Mouse (Mus musculus) cerebellum, postnatal 25 days (tissue): Measurements from ENCODE around the gene Maoa.
A peak's percentile ranks its signal among the peaks of the same experiment; 100 is the strongest.

Source experiments
- DNase-seq, 2 experiments: peaks; one replicate each; pipeline ENCODE4 v3.0.0; 2021; ENCODE audit warnings: mixed read lengths in 2 of 2

Gene Maoa

GRCm38 (mm10) chrX:16619034-16619929 lies at the start of gene Maoa:
TSS of gene Maoa (plus strand) at chrX:16619698.
- peak; percentile 75 to 80 for DNase-seq

DNA sequence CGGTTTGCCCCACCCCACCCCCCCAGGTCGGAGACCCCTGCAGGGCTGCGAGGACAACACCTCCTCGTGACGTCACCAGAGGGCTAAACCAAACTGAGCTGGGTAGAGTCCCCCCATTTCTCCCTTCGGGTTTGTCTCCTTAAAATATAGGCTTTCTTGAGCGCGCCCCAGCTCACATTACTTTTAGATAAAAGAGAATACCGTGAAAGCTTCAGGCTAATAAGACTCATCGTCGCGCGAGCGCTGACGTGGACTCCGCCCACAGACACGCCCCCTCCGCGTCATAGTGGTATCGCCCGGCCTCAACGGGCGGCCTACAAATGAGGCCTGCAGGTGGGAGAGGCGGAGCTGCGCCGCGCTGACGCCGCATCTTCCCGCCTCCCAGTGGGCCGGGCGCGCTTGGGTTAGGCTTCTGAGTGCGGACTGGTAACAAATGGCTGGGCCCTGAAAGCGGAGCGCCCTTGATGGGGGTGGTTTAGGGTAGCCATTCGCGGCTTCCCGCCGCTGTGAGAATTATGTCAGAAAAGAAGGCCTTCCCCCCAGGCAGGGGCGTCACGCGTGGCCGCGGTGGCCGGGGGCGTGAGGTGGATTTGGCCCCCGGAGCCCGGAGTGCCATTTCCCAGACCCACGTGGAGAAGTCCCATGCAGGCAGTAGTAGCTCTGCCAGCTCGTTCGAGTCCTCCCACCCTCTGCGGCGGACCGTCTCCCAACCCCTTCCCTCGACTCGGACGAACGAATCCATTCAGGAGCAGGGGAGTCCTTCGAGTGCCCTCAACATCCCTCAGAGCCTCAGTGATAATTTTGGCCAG lies 1.1 kb upstream of the Maoa start:
- DNase-seq, result peak; percentile 87 to 90

DNA sequence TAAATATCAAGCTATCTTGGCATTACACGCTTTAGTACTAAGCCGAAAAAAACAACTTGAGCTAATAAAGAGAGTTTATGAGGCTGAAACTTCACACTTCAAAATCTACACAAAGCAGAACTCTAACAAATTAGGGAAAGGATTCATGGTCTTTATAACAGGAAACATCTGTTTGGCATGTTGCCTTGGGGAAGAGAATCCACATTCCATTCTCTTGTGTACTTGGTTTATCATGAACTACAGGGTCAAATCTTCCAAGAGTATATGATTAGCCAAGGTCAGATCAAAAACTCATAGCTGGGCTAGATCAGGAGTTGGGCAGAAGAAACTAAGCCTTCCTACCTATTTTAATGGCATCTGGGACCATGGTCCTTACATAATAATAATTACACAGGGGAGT lies 37.0 kb downstream of the Maoa start:
- no peak for DNase-seq

DNA sequence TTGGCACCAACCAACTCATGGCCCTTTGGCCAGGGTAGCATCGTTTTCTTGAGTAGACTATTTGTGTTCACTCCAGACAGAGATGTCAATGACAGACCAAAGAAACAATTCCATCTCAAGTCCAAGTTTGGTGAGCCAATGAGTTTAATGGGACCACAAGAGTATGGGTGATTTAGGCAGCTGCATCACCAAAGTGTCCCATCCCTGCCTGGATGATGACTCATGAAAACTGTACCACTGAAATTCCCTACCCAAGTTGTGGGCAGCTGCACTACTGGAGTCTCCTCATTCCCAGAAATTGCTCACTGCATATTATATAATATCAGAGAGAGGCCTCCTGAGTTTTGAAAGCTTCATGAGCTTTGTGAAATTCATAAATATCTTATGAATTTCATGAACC lies 86.6 kb downstream of the Maoa start:
- no peak for DNase-seq

DNA sequence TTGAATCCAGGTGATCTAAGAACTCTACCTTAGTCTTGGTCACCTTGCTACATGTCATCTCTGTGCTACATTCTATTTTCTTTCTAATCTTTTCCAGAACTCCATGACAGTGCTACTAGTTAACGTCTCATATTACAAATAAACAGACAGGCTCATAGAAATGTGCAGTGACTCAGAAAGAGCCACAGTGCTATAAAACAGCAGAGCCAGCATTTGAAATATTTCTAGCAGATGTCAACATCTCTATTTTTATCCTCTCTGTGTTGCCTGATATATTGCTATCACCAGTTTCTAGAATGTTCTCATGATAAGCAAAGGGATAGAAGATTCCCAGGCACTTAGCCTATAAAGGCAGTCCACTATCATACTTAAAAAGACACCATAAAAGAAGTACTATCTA lies 94.5 kb downstream of the Maoa start:
- DNase-seq, result no peak
